Mouse (Mus musculus): ENCODE data around the gene Anks1. TPM values are rescaled to one million over a fixed set of nuclear protein-coding genes. Genes with fewer than 3 reads are reported as not detected.

Gene Anks1
- polyA plus RNA-seq, 1 experiment from 2014 or later, result 55.8 TPM

- Histone ChIP-seq H3K9me3 (ENCODE audit: control insufficient read depth, low read length) (no peaks in the 10 kb centered on the region), H3K4me3 (ENCODE audit: low read depth, low read length) (no peak overlapping the region), H3K4me2 (ENCODE audit: low read depth, low read length) (no peak overlapping the region), H3K27ac (ENCODE audit: low read depth, low read length) (no peak overlapping the region), H3K9ac (replicated peaks; ENCODE audit: low read depth, low read length) (no peak overlapping the region), H3K36me3 (ENCODE audit: control insufficient read depth, insufficient read depth, low read length) (no peaks in the 10 kb centered on the region), H3K4me1 (ENCODE audit: control insufficient read depth, insufficient read depth, low read length) (no peaks in the 10 kb centered on the region), H3K27me3 (ENCODE audit: control insufficient read depth, insufficient read depth, low read length) (no peaks in the 10 kb centered on the region)
- 93% methylated on average over 7 of the region's 7 CpGs for WGBS
- ATAC-seq (ENCODE audit: low read depth), result no peak
Observed at GRCm38 (mm10) chr17:27967529-27967928, 58.4 kb downstream of the Anks1 start.

- 88% methylated on average over 9 of the region's 9 CpGs for WGBS
- H3K27me3 ChIP-seq (ENCODE audit: control insufficient read depth, insufficient read depth, low read length), result no peaks in the 10 kb centered on the region
- H3K9ac ChIP-seq (replicated peaks; ENCODE audit: low read depth, low read length), result no peak overlapping the region
- H3K4me1 ChIP-seq (ENCODE audit: control insufficient read depth, insufficient read depth, low read length), result no peaks in the 10 kb centered on the region
- H3K36me3 ChIP-seq (ENCODE audit: control insufficient read depth, insufficient read depth, low read length), result no peaks in the 10 kb centered on the region
- ATAC-seq (ENCODE audit: low read depth), result no peak
- no peak overlapping the region for H3K4me3 ChIP-seq (ENCODE audit: low read depth, low read length)
- H3K27ac ChIP-seq (ENCODE audit: low read depth, low read length), result no peak overlapping the region
- no peak overlapping the region for H3K4me2 ChIP-seq (ENCODE audit: low read depth, low read length)
- no peaks in the 10 kb centered on the region for H3K9me3 ChIP-seq (ENCODE audit: control insufficient read depth, low read length)
Observed at GRCm38 (mm10) chr17:27968033-27968750, 59.1 kb downstream of the Anks1 start.

- Histone ChIP-seq H3K27me3 (ENCODE audit: control insufficient read depth, insufficient read depth, low read length) (no peaks in the 10 kb centered on the region), H3K9ac (replicated peaks; ENCODE audit: low read depth, low read length) (no peak overlapping the region), H3K9me3 (ENCODE audit: control insufficient read depth, low read length) (no peaks in the 10 kb centered on the region), H3K4me1 (ENCODE audit: control insufficient read depth, insufficient read depth, low read length) (no peaks in the 10 kb centered on the region), H3K4me3 (ENCODE audit: low read depth, low read length) (no peak overlapping the region), H3K36me3 (ENCODE audit: control insufficient read depth, insufficient read depth, low read length) (no peaks in the 10 kb centered on the region), H3K4me2 (ENCODE audit: low read depth, low read length) (no peak overlapping the region), H3K27ac (ENCODE audit: low read depth, low read length) (no peak overlapping the region)
- ATAC-seq (ENCODE audit: low read depth), result no peak
- WGBS, result 94% methylated on average over 5 of the region's 5 CpGs
Observed at GRCm38 (mm10) chr17:27968903-27969302, 59.8 kb downstream of the Anks1 start.

GRCm38 (mm10) chr17:27969365-27969764, 60.3 kb downstream of the Anks1 start:
- Histone ChIP-seq H3K4me2 (ENCODE audit: low read depth, low read length) (no peak overlapping the region), H3K27ac (ENCODE audit: low read depth, low read length) (no peak overlapping the region), H3K27me3 (ENCODE audit: control insufficient read depth, insufficient read depth, low read length) (no peaks in the 10 kb centered on the region), H3K9me3 (ENCODE audit: control insufficient read depth, low read length) (no peaks in the 10 kb centered on the region), H3K4me1 (ENCODE audit: control insufficient read depth, insufficient read depth, low read length) (no peaks in the 10 kb centered on the region), H3K36me3 (ENCODE audit: control insufficient read depth, insufficient read depth, low read length) (no peaks in the 10 kb centered on the region), H3K9ac (replicated peaks; ENCODE audit: low read depth, low read length) (no peak overlapping the region), H3K4me3 (ENCODE audit: low read depth, low read length) (no peak overlapping the region)
- no peak for ATAC-seq (ENCODE audit: low read depth)
- 85% methylated on average over 8 of the region's 8 CpGs for WGBS

GRCm38 (mm10) chr17:27969896-27970295, 60.8 kb downstream of the Anks1 start:
- Histone ChIP-seq H3K9ac (replicated peaks; ENCODE audit: low read depth, low read length) (no peak overlapping the region), H3K27ac (ENCODE audit: low read depth, low read length) (no peak overlapping the region), H3K36me3 (ENCODE audit: control insufficient read depth, insufficient read depth, low read length) (no peaks in the 10 kb centered on the region), H3K4me3 (ENCODE audit: low read depth, low read length) (no peak overlapping the region), H3K4me2 (ENCODE audit: low read depth, low read length) (no peak overlapping the region), H3K9me3 (ENCODE audit: control insufficient read depth, low read length) (no peaks in the 10 kb centered on the region), H3K27me3 (ENCODE audit: control insufficient read depth, insufficient read depth, low read length) (no peaks in the 10 kb centered on the region), H3K4me1 (ENCODE audit: control insufficient read depth, insufficient read depth, low read length) (no peaks in the 10 kb centered on the region)
- ATAC-seq (ENCODE audit: low read depth), result no peak
- 78% methylated on average over 5 of the region's 5 CpGs for WGBS

GRCm38 (mm10) chr17:27970305-27970704, 61.2 kb downstream of the Anks1 start:
- ATAC-seq (ENCODE audit: low read depth), result no peak
- no peaks in the 10 kb centered on the region for H3K4me1 ChIP-seq (ENCODE audit: control insufficient read depth, insufficient read depth, low read length)
- no peaks in the 10 kb centered on the region for H3K36me3 ChIP-seq (ENCODE audit: control insufficient read depth, insufficient read depth, low read length)
- H3K9me3 ChIP-seq (ENCODE audit: control insufficient read depth, low read length), result no peaks in the 10 kb centered on the region
- H3K4me2 ChIP-seq (ENCODE audit: low read depth, low read length), result no peak overlapping the region
- H3K4me3 ChIP-seq (ENCODE audit: low read depth, low read length), result no peak overlapping the region
- H3K27ac ChIP-seq (ENCODE audit: low read depth, low read length), result no peak overlapping the region
- 89% methylated on average over 5 of the region's 5 CpGs for WGBS
- no peak overlapping the region for H3K9ac ChIP-seq (replicated peaks; ENCODE audit: low read depth, low read length)
- no peaks in the 10 kb centered on the region for H3K27me3 ChIP-seq (ENCODE audit: control insufficient read depth, insufficient read depth, low read length)

GRCm38 (mm10) chr17:27971496-27971895, 62.4 kb downstream of the Anks1 start:
- Histone ChIP-seq H3K36me3 (ENCODE audit: control insufficient read depth, insufficient read depth, low read length) (peaks cover 6% of the 10 kb centered on the region; the same call in 1 of the 2 replicates), H3K4me1 (ENCODE audit: control insufficient read depth, insufficient read depth, low read length) (no peaks in the 10 kb centered on the region), H3K27ac (ENCODE audit: low read depth, low read length) (no peak overlapping the region), H3K27me3 (ENCODE audit: control insufficient read depth, insufficient read depth, low read length) (no peaks in the 10 kb centered on the region), H3K4me3 (ENCODE audit: low read depth, low read length) (no peak overlapping the region), H3K9ac (replicated peaks; ENCODE audit: low read depth, low read length) (no peak overlapping the region), H3K4me2 (ENCODE audit: low read depth, low read length) (no peak overlapping the region), H3K9me3 (ENCODE audit: control insufficient read depth, low read length) (no peaks in the 10 kb centered on the region)
- no peak for ATAC-seq (ENCODE audit: low read depth)
- 91% methylated on average over 9 of the region's 9 CpGs for WGBS

- Histone ChIP-seq H3K4me1 (ENCODE audit: control insufficient read depth, insufficient read depth, low read length) (no peaks in the 10 kb centered on the region), H3K4me2 (ENCODE audit: low read depth, low read length) (no peak overlapping the region), H3K27ac (ENCODE audit: low read depth, low read length) (no peak overlapping the region), H3K9ac (replicated peaks; ENCODE audit: low read depth, low read length) (no peak overlapping the region), H3K27me3 (ENCODE audit: control insufficient read depth, insufficient read depth, low read length) (no peaks in the 10 kb centered on the region), H3K9me3 (ENCODE audit: control insufficient read depth, low read length) (no peaks in the 10 kb centered on the region), H3K36me3 (ENCODE audit: control insufficient read depth, insufficient read depth, low read length) (peaks cover 9% of the 10 kb centered on the region; the same call in 1 of the 2 replicates), H3K4me3 (ENCODE audit: low read depth, low read length) (no peak overlapping the region)
- WGBS, result 88% methylated on average over 4 of the region's 4 CpGs
- ATAC-seq (ENCODE audit: low read depth), result no peak
Observed at GRCm38 (mm10) chr17:27973337-27973736, 64.2 kb downstream of the Anks1 start.

- H3K27ac ChIP-seq (ENCODE audit: low read depth, low read length), result no peak overlapping the region
- no peak for ATAC-seq (ENCODE audit: low read depth)
- H3K9ac ChIP-seq (replicated peaks; ENCODE audit: low read depth, low read length), result no peak overlapping the region
- no peaks in the 10 kb centered on the region for H3K9me3 ChIP-seq (ENCODE audit: control insufficient read depth, low read length)
- H3K27me3 ChIP-seq (ENCODE audit: control insufficient read depth, insufficient read depth, low read length), result no peaks in the 10 kb centered on the region
- 90% methylated on average over 14 of the region's 14 CpGs for WGBS
- H3K4me1 ChIP-seq (ENCODE audit: control insufficient read depth, insufficient read depth, low read length), result no peaks in the 10 kb centered on the region
- peaks cover 15% of the 10 kb centered on the region; the same call in 1 of the 2 replicates for H3K36me3 ChIP-seq (ENCODE audit: control insufficient read depth, insufficient read depth, low read length)
- no peak overlapping the region for H3K4me2 ChIP-seq (ENCODE audit: low read depth, low read length)
- no peak overlapping the region for H3K4me3 ChIP-seq (ENCODE audit: low read depth, low read length)
Observed at GRCm38 (mm10) chr17:27976266-27976665, 67.2 kb downstream of the Anks1 start.
